Mouse (Mus musculus) cerebellum, adult 2 months (tissue): Measurements from ENCODE around the gene Serac1. TPM values are rescaled to one million over a fixed set of nuclear protein-coding genes. Genes with fewer than 3 reads are reported as not detected.
"Not testable (repeated sequence)": the region's sequence is repeated elsewhere in the genome, so short reads cannot be mapped to it uniquely, and the experiment has no call there.

ENCODE experiments used
- DNase-seq, 2 experiments: peaks; one replicate each; pipeline ENCODE4 v3.0.0; 2021
- H3K27ac ChIP-seq: fragments of 200-500 bp; 2 replicates; pipeline ENCODE4 v1.5.1; 2012; ENCODE audit warnings: low read length, control low read depth, inconsistent platforms; ENCODE audit not compliant: insufficient read depth
- H3K27me3 ChIP-seq: fragments of 200-500 bp; 2 replicates; pipeline ENCODE4 v1.6.1; 2012; ENCODE audit warnings: inconsistent platforms, mild to moderate bottlenecking, low read length, moderate library complexity; ENCODE audit not compliant: control insufficient read depth, insufficient read depth
- H3K4me1 ChIP-seq: fragments of 200-500 bp; 2 replicates; pipeline ENCODE4 v1.6.1; 2011; ENCODE audit warnings: low read length; ENCODE audit not compliant: control insufficient read depth, insufficient read depth
- H3K4me3 ChIP-seq: fragments of 200-500 bp; replicated peaks from 2 replicates; pipeline ENCODE3; 2011; ENCODE audit warnings: mild to moderate bottlenecking, low read depth, low read length, control low read depth; ENCODE audit not compliant: insufficient read depth
- CTCF ChIP-seq: fragments of 200-500 bp; IDR thresholded peaks from 2 replicates; pipeline ENCODE4 v1.5.1; 2011; ENCODE audit warnings: low read depth, mild to moderate bottlenecking, control low read depth, low read length, moderate library complexity, borderline replicate concordance; ENCODE audit not compliant: insufficient read depth
- POLR2A ChIP-seq: fragments of 200-500 bp; IDR thresholded peaks from 2 replicates; pipeline ENCODE4 v1.6.1; 2011; ENCODE audit warnings: low read length, control low read depth, borderline replicate concordance; ENCODE audit not compliant: insufficient read depth
- WGBS: fragments of 180-500 bp; shearing (Covaris S2); methylation state at CpG from one replicate; pipeline ENCODE4 v1.1.7; 2018; 5-methylcytosine and 5-hydroxymethylcytosine counted together
- polyA plus RNA-seq: library from polyadenylated mRNA; depleted of rRNA; stranded (reverse); fragments of >200 nt; gene quantifications from 2 replicates; pipeline ENCODE4 v1.2.3, GENCODE M21; 2012

Gene Serac1
- polyA plus RNA-seq, 1 experiment: 20.7 TPM

DNA sequence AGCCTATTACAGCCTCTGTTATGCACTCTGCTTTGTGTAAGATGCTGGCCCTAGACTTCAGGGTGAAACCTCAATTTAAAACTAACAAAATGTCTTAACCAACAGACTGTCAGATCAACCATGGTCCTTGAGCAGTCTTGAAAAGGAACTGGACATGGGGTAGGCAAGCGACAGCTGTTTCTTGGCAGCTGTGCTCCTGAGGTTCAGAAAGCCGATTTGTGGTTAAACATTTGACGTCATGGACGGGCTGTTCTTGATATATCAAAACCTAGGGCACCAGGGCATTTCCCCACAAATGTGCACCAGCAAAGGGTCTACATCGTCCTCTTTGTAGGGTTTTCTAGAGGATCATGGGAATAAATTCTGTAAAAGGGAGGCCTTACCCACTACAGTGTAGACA is 16.0 kb downstream of the Serac1 start:
- no peak overlapping the region for H3K27ac ChIP-seq
- no peak overlapping the region for H3K4me3 ChIP-seq
- no peak for DNase-seq
- WGBS: 94% methylated on average over 5 of the region's 5 CpGs
- no peaks in the 10 kb centered on the region for H3K4me1 ChIP-seq
- H3K27me3 ChIP-seq: no peaks in the 10 kb centered on the region
- no peak for TF ChIP-seq CTCF
- no peak for TF ChIP-seq POLR2A

DNA sequence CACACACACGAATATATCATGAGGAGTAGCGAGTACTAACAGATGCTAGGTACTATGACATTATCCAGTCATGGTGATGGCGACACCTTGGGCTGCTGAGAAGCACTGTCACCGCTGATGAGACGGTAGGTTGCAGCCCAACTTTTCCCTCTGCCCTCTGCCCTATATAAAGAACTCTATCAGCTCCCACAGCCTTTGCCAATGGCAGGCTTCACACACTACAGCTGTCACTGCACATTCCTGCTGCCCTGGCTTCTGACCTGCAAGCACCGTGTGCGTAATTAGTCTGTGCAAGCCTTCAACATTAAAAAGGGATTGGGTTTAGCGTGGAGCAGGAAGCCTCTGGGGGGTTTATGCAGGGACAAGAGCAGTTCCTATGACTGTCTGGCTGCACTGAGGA is 16.7 kb downstream of the Serac1 start:
- TF ChIP-seq POLR2A: no peak
- TF ChIP-seq CTCF: no peak
- Histone ChIP-seq H3K27me3 (no peaks in the 10 kb centered on the region), H3K4me1 (no peaks in the 10 kb centered on the region), H3K4me3 (no peak overlapping the region), H3K27ac (no peak overlapping the region)
- no peak for DNase-seq
- 79% methylated on average over 8 of the region's 8 CpGs for WGBS

DNA sequence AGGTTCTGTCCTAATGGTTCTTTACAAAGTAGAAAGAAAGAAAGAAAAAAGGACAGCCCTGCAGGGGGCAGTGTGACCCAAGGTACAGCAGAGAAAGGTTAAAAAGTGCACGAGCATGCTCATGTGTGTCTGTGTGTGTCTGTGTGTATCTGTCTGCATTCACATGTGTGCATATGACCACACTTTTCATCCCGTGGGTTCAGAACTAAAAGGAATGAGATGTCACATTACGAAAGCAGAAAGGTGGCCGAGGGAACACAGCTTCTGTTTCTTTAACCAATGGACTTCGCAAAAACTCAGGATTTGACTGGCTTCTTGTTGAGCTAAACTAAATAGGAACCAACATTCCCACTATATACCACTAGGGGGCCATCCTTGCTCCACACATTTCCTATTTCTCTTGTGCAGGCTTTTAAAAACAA is 24.6 kb downstream of the Serac1 start:
- no peak overlapping the region for H3K27ac ChIP-seq

DNA sequence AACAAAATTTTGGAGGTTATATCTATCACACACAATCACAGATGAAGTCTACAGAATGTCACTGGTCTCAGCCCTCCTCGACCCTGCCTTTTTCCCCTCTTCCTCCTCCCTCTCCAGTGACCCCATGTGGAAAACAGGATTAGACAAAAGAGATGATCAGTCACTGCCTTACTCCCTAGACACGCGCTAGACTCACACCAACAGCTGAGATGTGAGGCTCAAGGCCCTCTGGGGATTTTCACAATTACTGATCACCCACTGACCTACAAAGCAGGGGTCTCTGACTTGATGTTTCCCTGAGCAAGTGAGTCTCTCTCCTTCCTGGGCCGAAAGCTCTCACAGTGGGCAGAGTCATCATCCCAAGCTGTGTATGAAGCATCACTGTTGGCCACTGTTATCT is 26.7 kb downstream of the Serac1 start:
- H3K4me3 ChIP-seq: no peak overlapping the region
- TF ChIP-seq POLR2A: no peak
- TF ChIP-seq CTCF: no peak

More for the DNA sequence above, 24.6 kb downstream of the Serac1 start:
- DNase-seq: peak in 1 of 2 experiments; percentile 36
- Histone ChIP-seq H3K4me1 (no peaks in the 10 kb centered on the region), H3K4me3 (no peak overlapping the region), H3K27me3 (no peaks in the 10 kb centered on the region)
- peak; percentile 33; the same call in 1 of the 2 replicates for TF ChIP-seq CTCF
- no peak for TF ChIP-seq POLR2A
- WGBS: 31% methylated on average over 5 of the region's 5 CpGs

DNA sequence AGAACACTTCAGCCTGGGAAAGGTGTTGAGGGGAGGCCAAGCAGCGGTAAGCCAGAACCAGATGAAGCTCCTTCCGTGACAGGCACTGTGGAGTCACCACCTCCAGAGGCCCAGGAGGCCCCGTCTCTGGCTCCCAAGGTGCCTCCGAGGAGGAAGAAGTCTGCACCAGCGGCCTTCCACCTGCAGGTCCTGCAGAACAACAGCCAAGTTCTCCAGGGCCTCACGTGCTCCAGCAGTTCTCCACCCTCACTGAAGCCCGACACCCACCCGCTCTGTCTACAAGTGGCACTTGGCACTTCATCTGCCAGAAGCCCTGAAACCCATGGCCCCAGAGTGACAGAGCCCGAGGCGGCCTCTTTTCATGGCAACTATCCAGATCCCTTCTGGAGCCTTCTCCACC is 42.0 kb downstream of the Serac1 start:
- DNase-seq: peak in 1 of 2 experiments; percentile 8
- 55% methylated on average over 10 of the region's 10 CpGs for WGBS
- Histone ChIP-seq H3K4me1 (0 out of 2 replicates have a peak, but pooled peaks cover 3% of the 10 kb centered on the region), H3K4me3 (no peak overlapping the region), H3K27ac (no peak overlapping the region), H3K27me3 (no peaks in the 10 kb centered on the region)
- no peak for TF ChIP-seq CTCF
- TF ChIP-seq POLR2A: no peak

More for the DNA sequence above, 26.7 kb downstream of the Serac1 start:
- 64% methylated on average over 4 of the region's 4 CpGs for whole genome bisulfite sequencing
- no peaks in the 10 kb centered on the region for H3K4me1 ChIP-seq
- H3K27ac ChIP-seq: no peak overlapping the region
- no peaks in the 10 kb centered on the region for H3K27me3 ChIP-seq
- no peak for DNase-seq

DNA sequence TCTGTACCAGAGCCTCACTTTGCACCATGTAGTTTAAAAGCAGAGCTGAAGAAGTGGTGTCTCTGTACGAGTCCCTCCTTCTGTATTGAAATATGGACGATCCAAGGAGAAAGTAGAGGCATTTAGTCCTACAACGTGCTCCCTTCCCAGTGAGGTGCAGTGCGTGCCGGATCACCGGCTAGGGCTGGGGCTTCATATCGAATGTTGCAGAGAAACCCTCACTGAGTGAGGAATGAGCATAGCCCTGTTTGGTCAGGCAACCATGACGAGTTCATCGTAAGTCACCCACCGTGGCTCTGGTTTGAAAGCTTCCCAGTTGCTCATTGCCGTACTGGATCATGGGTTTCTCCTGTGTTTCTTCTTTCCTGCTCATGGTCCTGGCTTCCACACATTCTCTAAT is 42.7 kb downstream of the Serac1 start:
- no peak for TF ChIP-seq POLR2A
- no peak for DNase-seq
- 80% methylated on average over 11 of the region's 11 CpGs for WGBS
- no peak overlapping the region for H3K27ac ChIP-seq
- H3K4me3 ChIP-seq: no peak overlapping the region
- H3K4me1 ChIP-seq: 0 out of 2 replicates have a peak, but pooled peaks cover 3% of the 10 kb centered on the region
- H3K27me3 ChIP-seq: no peaks in the 10 kb centered on the region

DNA sequence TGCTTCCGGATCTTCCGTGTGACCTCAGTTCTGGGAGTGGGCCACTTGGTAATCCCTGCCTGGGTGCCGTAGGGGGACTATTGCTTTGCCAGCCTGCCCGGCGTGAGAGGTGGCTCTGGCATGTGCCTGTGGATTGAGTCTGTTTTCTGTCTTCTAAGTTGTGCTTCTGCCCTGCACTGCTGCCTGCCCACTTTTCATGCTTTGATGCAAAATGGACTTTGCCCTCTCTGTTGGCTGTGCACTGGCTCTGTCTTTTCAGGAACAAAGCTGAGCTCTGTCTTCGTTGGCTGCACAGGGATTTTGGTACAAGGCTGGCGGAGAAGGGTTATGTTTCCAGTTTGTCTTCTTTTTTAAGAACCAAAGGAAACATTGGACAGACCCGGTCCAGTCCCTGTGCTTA is 43.1 kb downstream of the Serac1 start:
- DNase-seq: no peak
- TF ChIP-seq POLR2A: no peak
- TF ChIP-seq CTCF: no peak
- Histone ChIP-seq H3K4me3 (no peak overlapping the region), H3K4me1 (0 out of 2 replicates have a peak, but pooled peaks cover 3% of the 10 kb centered on the region), H3K27me3 (no peaks in the 10 kb centered on the region), H3K27ac (no peak overlapping the region)
- WGBS: 72% methylated on average over 8 of the region's 8 CpGs

DNA sequence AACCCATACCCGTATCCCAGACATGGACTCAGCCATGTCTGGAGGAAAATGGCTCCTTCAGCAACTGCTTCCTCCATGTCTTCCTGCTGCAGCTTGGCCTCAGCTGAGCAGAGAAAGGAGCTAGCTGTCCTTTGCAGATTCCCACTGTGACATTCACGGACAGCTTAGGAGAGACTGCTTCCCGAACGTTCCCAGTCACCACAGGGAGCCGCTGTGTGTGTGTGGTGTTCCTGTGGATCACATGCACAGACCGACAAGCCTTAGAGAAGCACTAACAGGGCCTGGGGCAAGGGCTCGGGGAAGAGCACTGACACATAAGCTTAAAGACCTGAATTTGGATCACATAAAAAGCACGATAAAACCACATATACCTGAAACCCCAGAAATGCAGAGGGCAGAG is 43.9 kb downstream of the Serac1 start:
- Histone ChIP-seq H3K4me3 (no peak overlapping the region), H3K27me3 (no peaks in the 10 kb centered on the region), H3K4me1 (0 out of 2 replicates have a peak, but pooled peaks cover 3% of the 10 kb centered on the region), H3K27ac (no peak overlapping the region)
- no peak for TF ChIP-seq CTCF
- TF ChIP-seq POLR2A: no peak
- DNase-seq: no peak
- 29% methylated on average over 8 of the region's 8 CpGs for WGBS

DNA sequence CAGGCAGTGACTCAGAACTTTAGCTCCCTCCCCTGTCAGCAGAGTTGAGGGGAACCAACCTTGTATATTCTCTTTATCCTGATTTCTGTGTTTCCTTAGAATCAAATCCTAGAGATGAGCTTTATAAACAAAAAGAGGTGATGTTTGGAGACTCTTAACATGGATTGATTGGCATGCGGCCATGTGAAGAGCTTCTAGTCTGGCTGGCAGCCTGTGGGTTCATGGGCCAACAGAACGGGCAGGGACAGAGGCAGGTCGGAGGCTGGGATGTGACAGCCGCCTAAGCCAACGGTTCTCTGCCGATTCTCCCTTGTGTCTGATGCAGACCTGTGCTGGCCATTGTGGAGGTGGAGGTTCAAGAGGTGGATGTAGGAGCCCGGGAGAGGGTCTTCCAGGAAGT is 53.7 kb downstream of the Serac1 start:
- no peak overlapping the region for H3K4me3 ChIP-seq
- H3K27me3 ChIP-seq: no peaks in the 10 kb centered on the region
- no peak overlapping the region for H3K27ac ChIP-seq
- WGBS: 40% methylated on average over 7 of the region's 7 CpGs
- DNase-seq: no peak
- TF ChIP-seq CTCF: no peak
- no peak for TF ChIP-seq POLR2A
- peaks cover 3% of the 10 kb centered on the region; the same call in 1 of the 2 replicates for H3K4me1 ChIP-seq

DNA sequence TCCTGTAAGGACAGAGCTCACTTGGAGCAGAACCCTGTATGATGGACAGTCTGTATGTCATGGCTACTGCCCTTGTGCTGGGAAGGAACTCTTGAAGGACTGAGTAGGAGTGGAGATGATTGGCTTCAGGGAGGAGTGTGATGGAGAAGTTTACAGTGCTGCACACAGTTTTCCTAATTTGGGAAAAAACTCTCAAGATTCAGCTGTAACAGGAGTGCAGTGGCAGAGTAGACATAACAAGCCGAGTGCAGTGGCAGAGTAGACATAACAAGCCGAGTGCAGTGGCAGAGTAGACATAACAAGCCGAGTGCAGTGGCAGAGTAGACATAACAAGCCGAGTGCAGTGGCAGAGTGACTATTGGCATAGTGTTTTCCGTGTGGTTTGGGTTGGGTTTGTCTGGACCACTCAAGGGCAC is 58.2 kb downstream of the Serac1 start:
- not testable (repeated sequence) for H3K27me3 ChIP-seq, H3K4me3 ChIP-seq, DNase-seq, H3K4me1 ChIP-seq, H3K27ac ChIP-seq
- 61% methylated on average over 5 of the region's 5 CpGs for WGBS
